Mouse (Mus musculus) stomach, embryonic 14.5 days (tissue): ENCODE data around the gene Nifk. TPM values are rescaled to one million over a fixed set of nuclear protein-coding genes. Genes with fewer than 3 reads are reported as not detected.
A peak's percentile ranks its signal among the peaks of the same experiment; 100 is the strongest.

Experiments used
- ATAC-seq: fragments of 200-750 bp; cut with Nextera tagmentation; 2 replicates; pipeline ENCODE4 v1.8.0; 2017; ENCODE audit warnings: low read depth, moderate TSS enrichment; ENCODE audit not compliant: insufficient number of reproducible peaks, insufficient read depth, low FRiP score
- H3K27ac ChIP-seq: fragments of 300-500 bp; sonication (generic); 2 replicates; pipeline ENCODE4 v1.5.1; 2014; ENCODE audit warnings: mild to moderate bottlenecking, low read length, moderate library complexity, mixed read lengths
- H3K27me3 ChIP-seq: fragments of 300-500 bp; sonication (generic); 2 replicates; pipeline ENCODE4 v1.6.1; 2014; ENCODE audit warnings: low read length, control low read depth, mixed read lengths; ENCODE audit not compliant: control insufficient read depth, insufficient read depth
- H3K36me3 ChIP-seq: fragments of 300-500 bp; sonication (generic); 2 replicates; pipeline ENCODE4 v1.6.1; 2014; ENCODE audit warnings: mild to moderate bottlenecking, control low read depth, low read length, moderate library complexity, mixed read lengths; ENCODE audit not compliant: control insufficient read depth, insufficient read depth
- H3K4me1 ChIP-seq: fragments of 300-500 bp; sonication (generic); 2 replicates; pipeline ENCODE4 v1.6.1; 2014; ENCODE audit warnings: low read length, control low read depth, mixed read lengths; ENCODE audit not compliant: control insufficient read depth, insufficient read depth
- H3K4me2 ChIP-seq: fragments of 300-500 bp; sonication (generic); replicated peaks from 2 replicates; pipeline ENCODE4 v1.6.1; 2014; ENCODE audit warnings: low read depth, low read length, control low read depth
- H3K4me3 ChIP-seq: fragments of 300-500 bp; sonication (generic); 2 replicates; pipeline ENCODE4 v1.5.1; 2014; ENCODE audit warnings: low read depth, low read length, control low read depth
- H3K9ac ChIP-seq: fragments of 300-500 bp; sonication (generic); replicated peaks from 2 replicates; pipeline ENCODE4 v1.6.1; 2014; ENCODE audit warnings: low read depth, mild to moderate bottlenecking, control low read depth, low read length, moderate library complexity, mixed read lengths
- H3K9me3 ChIP-seq: fragments of 300-500 bp; sonication (generic); 2 replicates; pipeline ENCODE4 v1.6.1; 2016; ENCODE audit warnings: low read depth, low read length, control low read depth; ENCODE audit not compliant: control insufficient read depth
- WGBS: fragments of 180-500 bp; shearing (Covaris S2); extraction: QIAGEN DNeasy Blood & Tissue Kit; methylation state at CpG from one replicate; pipeline ENCODE4 v1.1.7; 2014; 5-methylcytosine and 5-hydroxymethylcytosine counted together
- polyA plus RNA-seq: library from polyadenylated mRNA; unstranded; fragments of >200 nt; fragmentation: Nextera tagmentation; extraction: Ambion mirVana; gene quantifications from 2 replicates; pipeline ENCODE4 v1.2.1, GENCODE M21; 2014

Nifk gene
- 72.3 and 75.0 TPM in 2 replicates for polyA plus RNA-seq

DNA sequence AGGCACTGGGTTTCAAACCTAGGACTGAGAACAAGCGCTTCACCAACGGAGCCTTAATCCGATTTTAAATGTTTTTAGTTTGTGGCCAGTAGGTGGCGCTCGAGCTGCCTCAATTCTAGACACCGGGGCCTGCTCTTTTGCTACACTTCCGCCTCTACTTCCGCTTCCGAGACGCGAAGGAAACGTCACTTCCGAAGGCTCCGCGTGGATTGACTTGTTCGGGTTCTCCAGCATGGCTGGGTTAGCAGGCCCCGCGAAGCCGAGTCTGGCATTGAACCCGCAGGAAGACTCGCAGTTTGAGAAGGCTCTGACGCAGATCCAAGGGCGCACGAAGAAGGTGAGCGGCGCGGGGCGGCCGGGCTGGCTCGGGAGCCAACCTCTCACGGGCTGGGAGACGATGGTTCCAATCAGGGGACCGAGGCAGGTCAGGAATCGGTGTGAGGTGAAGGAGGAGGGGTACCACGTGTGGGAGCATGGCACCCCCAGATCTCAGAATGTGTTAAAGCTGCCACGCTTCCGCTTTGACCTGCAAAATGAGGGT, at the start of gene Nifk:
TSS of gene Nifk (plus strand) at position 179 of the 541 bp plus-strand sequence.
- 0% methylated on average over 37 of the region's 37 CpGs for WGBS
- no peak within 1 kb of the TSS for H3K27ac ChIP-seq
- ATAC-seq = peak; percentile 90
- H3K4me3 ChIP-seq = peak within 1 kb of the TSS; percentile 93
- H3K4me1 ChIP-seq = peaks cover 9% of the 10 kb centered on the region; the same call in 1 of the 2 replicates
- H3K27me3 ChIP-seq = no peaks in the 10 kb centered on the region
- H3K9me3 ChIP-seq = no peaks in the 10 kb centered on the region
- peak within 1 kb of the TSS; percentile 78 for H3K9ac ChIP-seq
- H3K4me2 ChIP-seq = peak within 1 kb of the TSS; percentile 86
- peaks cover 24% of the 10 kb centered on the region for H3K36me3 ChIP-seq

DNA sequence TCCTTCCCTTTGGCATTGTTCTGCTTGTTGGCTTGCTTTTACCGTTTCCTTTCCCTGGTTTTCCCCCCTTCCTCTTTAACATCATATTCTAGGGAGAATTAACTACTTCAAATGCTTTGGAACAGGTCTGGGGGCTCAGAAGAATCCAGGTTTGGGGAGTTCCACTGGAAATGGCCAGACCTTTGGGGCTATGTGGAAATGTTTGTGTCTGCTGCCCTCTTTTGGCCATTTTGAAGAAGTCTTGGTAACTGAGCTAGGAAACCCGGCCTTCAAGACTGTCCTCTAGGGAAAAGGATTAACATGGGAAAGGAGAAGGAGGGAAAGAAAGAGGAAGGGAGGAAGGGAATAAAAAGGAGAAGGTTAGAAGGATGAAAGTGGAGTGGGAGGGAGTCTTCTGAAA, 46.5 kb upstream of the Nifk start:
- Histone ChIP-seq H3K27ac (no peak overlapping the region), H3K4me3 (no peak overlapping the region), H3K4me2 (no peak overlapping the region), H3K36me3 (no peaks in the 10 kb centered on the region), H3K27me3 (no peaks in the 10 kb centered on the region), H3K9ac (no peak overlapping the region), H3K4me1 (no peaks in the 10 kb centered on the region), H3K9me3 (no peaks in the 10 kb centered on the region)
- 18% methylated on average over 2 of the region's 2 CpGs for WGBS
- ATAC-seq = no peak

DNA sequence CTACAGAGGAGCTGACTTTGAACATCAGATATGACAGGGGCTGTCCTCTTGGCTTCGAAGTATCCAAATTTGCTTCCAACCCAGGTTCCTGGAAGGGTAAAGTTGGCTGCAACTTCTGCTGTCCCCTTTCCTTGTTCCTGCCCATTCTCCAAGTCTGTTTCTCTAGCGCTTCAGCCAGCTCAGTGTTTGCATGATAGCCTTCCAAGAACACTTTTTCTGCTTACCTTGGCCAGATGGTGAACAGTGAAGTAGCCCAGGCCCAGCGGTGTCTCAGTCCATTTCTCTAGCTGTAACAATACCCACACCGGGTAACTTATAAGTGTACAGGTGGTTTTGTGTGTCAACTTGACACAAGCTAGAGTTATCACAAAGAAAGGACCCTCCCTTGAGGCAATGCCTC, 29.3 kb upstream of the Nifk start:
- Histone ChIP-seq H3K36me3 (peaks cover 4% of the 10 kb centered on the region; the same call in 1 of the 2 replicates), H3K9ac (no peak overlapping the region), H3K9me3 (no peaks in the 10 kb centered on the region), H3K27me3 (no peaks in the 10 kb centered on the region), H3K27ac (no peak overlapping the region), H3K4me2 (no peak overlapping the region), H3K4me1 (no peaks in the 10 kb centered on the region), H3K4me3 (no peak overlapping the region)
- ATAC-seq = no peak
- WGBS = 87% methylated on average over 4 of the region's 4 CpGs

DNA sequence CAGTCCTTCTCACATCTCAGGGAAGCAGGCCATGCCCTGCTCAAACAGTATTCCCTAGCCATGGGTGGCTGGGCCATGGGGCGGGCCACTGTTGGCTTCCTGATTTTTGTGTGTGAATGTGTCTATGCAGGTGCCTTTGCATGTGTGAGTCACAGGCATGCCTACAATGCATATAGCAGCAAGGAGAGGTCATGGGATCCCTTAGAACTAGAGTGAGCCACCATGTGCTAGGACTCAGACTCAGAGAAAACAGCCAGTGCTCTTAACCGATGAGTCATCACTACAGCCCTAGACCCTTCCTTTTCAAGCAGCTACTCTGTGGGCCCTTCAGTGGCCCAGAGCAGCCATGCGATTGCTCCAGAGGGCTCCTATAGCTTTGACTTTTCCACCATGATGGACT, 27.4 kb upstream of the Nifk start:
- Histone ChIP-seq H3K27me3 (no peaks in the 10 kb centered on the region), H3K9me3 (no peaks in the 10 kb centered on the region), H3K4me3 (no peak overlapping the region), H3K36me3 (peaks cover 11% of the 10 kb centered on the region), H3K4me2 (no peak overlapping the region), H3K27ac (no peak overlapping the region), H3K4me1 (no peaks in the 10 kb centered on the region), H3K9ac (no peak overlapping the region)
- no peak for ATAC-seq
- WGBS = 96% methylated on average over 3 of the region's 3 CpGs

DNA sequence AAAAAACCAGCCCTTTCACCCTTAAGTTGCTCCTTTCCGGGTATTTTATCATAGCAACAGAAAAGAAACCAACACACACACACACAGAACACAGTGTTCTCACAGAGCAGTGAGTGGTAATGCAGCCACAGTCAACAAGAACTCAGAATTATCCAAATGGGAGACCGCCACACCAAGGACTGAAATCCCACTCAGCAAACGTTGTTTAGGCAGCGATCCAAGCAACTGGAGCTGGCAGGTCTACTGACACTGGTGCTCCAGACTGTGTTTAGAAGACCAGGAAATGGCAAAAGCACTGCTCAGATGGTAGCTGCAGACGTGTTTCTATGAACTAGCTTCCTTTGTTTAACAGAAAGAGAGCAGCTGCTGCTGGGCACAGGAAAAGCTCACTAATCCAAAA, 26.8 kb upstream of the Nifk start:
- WGBS = 73% methylated on average over 5 of the region's 5 CpGs
- Histone ChIP-seq H3K27me3 (no peaks in the 10 kb centered on the region), H3K9me3 (no peaks in the 10 kb centered on the region), H3K4me2 (no peak overlapping the region), H3K36me3 (peaks cover 14% of the 10 kb centered on the region), H3K27ac (no peak overlapping the region), H3K9ac (no peak overlapping the region), H3K4me3 (no peak overlapping the region), H3K4me1 (no peaks in the 10 kb centered on the region)
- ATAC-seq = no peak

DNA sequence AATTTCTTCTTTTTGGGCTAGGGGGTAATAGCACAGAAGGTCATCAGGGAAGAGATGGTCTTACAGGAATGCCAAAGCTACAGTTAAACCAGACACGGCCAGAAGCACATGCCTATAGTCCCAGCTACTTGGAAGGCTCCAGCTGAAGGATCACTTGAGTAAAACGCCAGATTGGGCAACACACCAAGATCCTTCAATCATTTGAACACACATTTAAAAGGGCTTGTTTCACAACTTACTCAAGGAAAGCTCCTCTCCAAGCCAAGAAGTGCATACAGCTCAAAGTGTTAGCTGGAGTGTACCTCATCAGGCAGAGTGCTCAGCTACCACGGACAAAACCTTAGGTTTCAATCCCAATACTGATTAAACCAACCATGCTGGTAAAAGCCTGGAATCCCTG, 25.0 kb upstream of the Nifk start:
- H3K4me2 ChIP-seq = no peak overlapping the region
- H3K9ac ChIP-seq = no peak overlapping the region
- no peaks in the 10 kb centered on the region for H3K9me3 ChIP-seq
- no peak overlapping the region for H3K27ac ChIP-seq
- WGBS = 92% methylated on average over 3 of the region's 3 CpGs
- no peaks in the 10 kb centered on the region for H3K4me1 ChIP-seq
- H3K4me3 ChIP-seq = no peak overlapping the region
- H3K36me3 ChIP-seq = peaks cover 30% of the 10 kb centered on the region
- no peaks in the 10 kb centered on the region for H3K27me3 ChIP-seq
- ATAC-seq = no peak

DNA sequence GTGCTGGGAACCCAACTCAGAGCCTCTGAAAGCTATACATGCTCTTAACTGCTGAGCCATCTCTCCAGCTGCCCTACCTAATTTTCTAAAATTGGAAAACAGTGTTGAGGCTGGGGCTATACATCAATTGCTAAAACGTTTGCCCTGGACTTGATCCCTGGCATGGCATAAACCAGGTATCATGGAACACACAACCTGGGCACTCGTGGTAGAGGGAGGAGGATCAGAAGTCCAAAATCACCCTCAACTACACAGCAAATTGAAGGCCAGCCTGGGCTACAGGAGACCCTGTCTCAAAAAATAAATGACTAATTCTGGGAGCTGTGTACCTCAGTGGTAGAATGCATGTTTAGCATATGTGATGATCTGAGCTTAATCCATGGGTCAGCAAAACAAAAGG, 23.9 kb upstream of the Nifk start:
- H3K36me3 ChIP-seq = peaks cover 40% of the 10 kb centered on the region
- WGBS = 88% methylated on average over 2 of the region's 2 CpGs

DNA sequence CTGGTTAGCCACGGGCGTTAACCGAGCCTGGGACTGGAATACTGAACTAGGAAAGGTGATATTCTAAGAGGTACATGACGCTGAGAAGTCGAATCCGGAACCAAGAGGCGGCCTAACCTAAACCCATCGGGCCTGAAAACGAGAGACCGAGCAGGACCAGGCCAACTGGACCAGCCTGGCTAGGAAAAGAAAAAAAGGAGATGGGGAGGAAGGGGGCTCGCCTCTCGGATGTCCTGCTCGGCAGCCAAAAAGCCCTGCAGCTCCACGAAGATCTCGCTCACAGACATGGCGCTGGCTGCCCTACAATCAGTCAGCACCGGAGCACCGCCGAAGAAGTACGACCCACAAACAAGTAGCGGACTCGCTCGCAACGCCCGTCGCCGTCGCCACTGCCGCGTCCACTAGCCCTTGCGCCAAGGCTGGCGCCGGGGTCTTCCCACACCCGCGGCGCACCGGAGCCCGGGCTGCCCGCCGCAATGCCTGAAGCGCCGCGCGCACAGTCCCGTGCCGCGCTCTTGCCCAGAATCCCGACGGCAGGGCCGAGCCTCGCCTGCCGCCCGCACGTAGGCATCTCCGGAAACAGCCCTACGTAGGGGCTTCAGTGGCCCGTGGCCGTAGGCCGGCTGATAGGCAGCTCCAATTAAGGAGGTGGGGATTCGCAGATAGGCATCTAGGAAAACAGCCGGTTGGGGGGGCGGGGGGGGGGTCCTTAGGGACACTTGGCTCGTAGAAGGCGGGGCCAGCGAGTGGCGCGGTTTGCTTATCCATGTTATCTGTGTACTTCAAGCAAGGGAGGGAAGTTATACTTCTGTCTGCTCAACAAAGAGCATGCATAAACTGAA, 10.6 kb upstream of the Nifk start:
- Histone ChIP-seq H3K9ac (peak overlapping the region; percentile 89), H3K36me3 (peaks cover 12% of the 10 kb centered on the region), H3K4me2 (peak overlapping the region; percentile 76), H3K27ac (peak overlapping the region; percentile 92), H3K9me3 (no peaks in the 10 kb centered on the region), H3K4me1 (peaks cover 7% of the 10 kb centered on the region; the same call in 1 of the 2 replicates), H3K4me3 (peak overlapping the region; percentile 90), H3K27me3 (no peaks in the 10 kb centered on the region)
- under 1% methylated on average over 67 of the region's 67 CpGs for WGBS
- ATAC-seq = peak; percentile 99

More for the DNA sequence above, 23.9 kb upstream of the Nifk start:
- Histone ChIP-seq H3K9me3 (no peaks in the 10 kb centered on the region), H3K4me2 (no peak overlapping the region), H3K4me1 (no peaks in the 10 kb centered on the region), H3K27me3 (no peaks in the 10 kb centered on the region), H3K9ac (no peak overlapping the region), H3K27ac (no peak overlapping the region), H3K4me3 (no peak overlapping the region)
- no peak for ATAC-seq
